Mouse (Mus musculus): Measurements from ENCODE around the gene Pax8. TPM values are rescaled to one million over a fixed set of nuclear protein-coding genes. Genes with fewer than 3 reads are reported as not detected.

Gene Pax8
- total RNA-seq (2017): not detected in 3 replicates

- ATAC-seq (replicated peaks; ENCODE audit: insufficient number of reproducible peaks, low FRiP score, low TSS enrichment, poor library complexity, severe bottlenecking): no peak
Measured at GRCm38 (mm10) chr2:24475420-24475819, at the start of gene Pax8. Gene Pax8 (minus strand): TSS chr2:24475599.

- no peak for ATAC-seq (replicated peaks; ENCODE audit: insufficient number of reproducible peaks, low FRiP score, low TSS enrichment, poor library complexity, severe bottlenecking)
Measured at GRCm38 (mm10) chr2:24521430-24522226, 46.2 kb upstream of the Pax8 start.

- no peak for ATAC-seq (replicated peaks; ENCODE audit: insufficient number of reproducible peaks, low FRiP score, low TSS enrichment, poor library complexity, severe bottlenecking)
Measured at GRCm38 (mm10) chr2:24520576-24521272, 45.3 kb upstream of the Pax8 start.

- no peak for ATAC-seq (replicated peaks; ENCODE audit: insufficient number of reproducible peaks, low FRiP score, low TSS enrichment, poor library complexity, severe bottlenecking)
Measured at GRCm38 (mm10) chr2:24516946-24517345, 41.5 kb upstream of the Pax8 start.

GRCm38 (mm10) chr2:24507359-24507758 lies 32.0 kb upstream of the Pax8 start:
- ATAC-seq (replicated peaks; ENCODE audit: insufficient number of reproducible peaks, low FRiP score, low TSS enrichment, poor library complexity, severe bottlenecking): no peak

- ATAC-seq (replicated peaks; ENCODE audit: insufficient number of reproducible peaks, low FRiP score, low TSS enrichment, poor library complexity, severe bottlenecking): no peak
Measured at GRCm38 (mm10) chr2:24502963-24503471, 27.6 kb upstream of the Pax8 start.

GRCm38 (mm10) chr2:24500921-24501320 lies 25.5 kb upstream of the Pax8 start:
- no peak for ATAC-seq (replicated peaks; ENCODE audit: insufficient number of reproducible peaks, low FRiP score, low TSS enrichment, poor library complexity, severe bottlenecking)

GRCm38 (mm10) chr2:24490564-24490963 lies 15.2 kb upstream of the Pax8 start:
- no peak for ATAC-seq (replicated peaks; ENCODE audit: insufficient number of reproducible peaks, low FRiP score, low TSS enrichment, poor library complexity, severe bottlenecking)

GRCm38 (mm10) chr2:24488660-24489059 lies 13.3 kb upstream of the Pax8 start:
- no peak for ATAC-seq (replicated peaks; ENCODE audit: insufficient number of reproducible peaks, low FRiP score, low TSS enrichment, poor library complexity, severe bottlenecking)

- no peak for ATAC-seq (replicated peaks; ENCODE audit: insufficient number of reproducible peaks, low FRiP score, low TSS enrichment, poor library complexity, severe bottlenecking)
Measured at GRCm38 (mm10) chr2:24487056-24487825, 11.8 kb upstream of the Pax8 start.

- ATAC-seq (replicated peaks; ENCODE audit: insufficient number of reproducible peaks, low FRiP score, low TSS enrichment, poor library complexity, severe bottlenecking): no peak
Measured at GRCm38 (mm10) chr2:24485398-24485797, 10.0 kb upstream of the Pax8 start.

GRCm38 (mm10) chr2:24479906-24480305 lies 4.5 kb upstream of the Pax8 start:
- ATAC-seq (replicated peaks; ENCODE audit: insufficient number of reproducible peaks, low FRiP score, low TSS enrichment, poor library complexity, severe bottlenecking): no peak

- ATAC-seq (replicated peaks; ENCODE audit: insufficient number of reproducible peaks, low FRiP score, low TSS enrichment, poor library complexity, severe bottlenecking): no peak
Measured at GRCm38 (mm10) chr2:24479151-24479550, 3.8 kb upstream of the Pax8 start.

GRCm38 (mm10) chr2:24478611-24479010 lies 3.2 kb upstream of the Pax8 start:
- no peak for ATAC-seq (replicated peaks; ENCODE audit: insufficient number of reproducible peaks, low FRiP score, low TSS enrichment, poor library complexity, severe bottlenecking)

GRCm38 (mm10) chr2:24474514-24475378 lies 653 bp downstream of the Pax8 start:
- ATAC-seq (replicated peaks; ENCODE audit: insufficient number of reproducible peaks, low FRiP score, low TSS enrichment, poor library complexity, severe bottlenecking): no peak

- no peak for ATAC-seq (replicated peaks; ENCODE audit: insufficient number of reproducible peaks, low FRiP score, low TSS enrichment, poor library complexity, severe bottlenecking)
Measured at GRCm38 (mm10) chr2:24473641-24474511, 1.5 kb downstream of the Pax8 start.

- no peak for ATAC-seq (replicated peaks; ENCODE audit: insufficient number of reproducible peaks, low FRiP score, low TSS enrichment, poor library complexity, severe bottlenecking)
Measured at GRCm38 (mm10) chr2:24472677-24473076, 2.7 kb downstream of the Pax8 start.

All from monocyte, adult 5-6 weeks (primary cell).